Mouse (Mus musculus) ES-E14 (cell line): ENCODE results near the gene Lemd2.

Source experiments
- CHD2 ChIP-seq: IDR thresholded peaks from 2 replicates; pipeline ENCODE4 v1.6.1; 2014; ENCODE audit warnings: mild to moderate bottlenecking, low read depth, low read length, inconsistent platforms
- HCFC1 ChIP-seq: IDR thresholded peaks from 2 replicates; pipeline ENCODE4 v1.6.1; 2012; ENCODE audit warnings: low read length, inconsistent platforms, borderline replicate concordance; ENCODE audit not compliant: insufficient read depth
- MAFK ChIP-seq: IDR thresholded peaks from 2 replicates; pipeline ENCODE4 v1.6.1; 2014; ENCODE audit warnings: mild to moderate bottlenecking, low read depth, low read length, inconsistent platforms; ENCODE audit not compliant: insufficient read depth
- ZC3H11A ChIP-seq: IDR thresholded peaks from 2 replicates; pipeline ENCODE4 v1.6.1; 2012; ENCODE audit warnings: low read depth, mild to moderate bottlenecking, inconsistent platforms, low read length, borderline replicate concordance
- ZNF384 ChIP-seq: IDR thresholded peaks from 2 replicates; pipeline ENCODE4 v1.6.1; 2012; ENCODE audit warnings: low read depth, low read length, inconsistent platforms

- TF ChIP-seq MAFK (no peak), ZNF384 (no peak), ZC3H11A (no peak), CHD2 (no peak), HCFC1 (no peak)
Measured at GRCm38 (mm10) chr17:27154256-27154655, 50.0 kb downstream of the Lemd2 start.
